11 mouse cellular contexts compared by ENCODE assay signal in genomic region chr15:96568271-96568982, GRCm38 (mm10).
DNase-seq lines count a peak whose midpoint lies in the region; ATAC-seq lines count a peak whose summit lies in the region.
"Had no signal": no experiment of that assay in that cellular context is flagged by ENCODE, and none has a peak within 500 bp of the region (broad histone marks: within the 10 kb centered on the region; RNA-seq: fewer than 3 reads in every experiment).

No protein-coding gene starts in this region.

- WGBS in large intestine, adult 2 months: 22% methylated on average over 13 of the region's 13 CpGs

- DNase-seq in adrenal gland, adult 2 months: peak; percentile 37
- no peak for DNase-seq in adrenal gland, adult 18-20 months (ENCODE audit: low spot score in 2 of 2)
- peak; percentile 33 to 47 for DNase-seq in urinary bladder, postnatal 36 days (ENCODE audit: low spot score in 2 of 2)
- DNase-seq in urinary bladder, postnatal 25 days (ENCODE audit: low spot score): no peak
- DNase-seq in large intestine, adult 2 months (ENCODE audit: low read depth, low spot score): peak; percentile 94
- peak; percentile 64 for DNase-seq in yolk sac, embryonic 10.5 days (ENCODE audit: low spot score)
- DNase-seq in right cerebral cortex, adult 18-20 months: no peak
- DNase-seq: cerebellum, adult 18-20 months; right cerebral cortex, postnatal 25 days had no signal

- ATAC-seq in activated CD4-positive, CD25-positive, alpha-beta regulatory T cell, adult 4 months: no peak
- ATAC-seq: forebrain, embryonic 14.5 days had no signal

Comparison
In these comparisons a context has a peak if more than half of its experiments do, and no peak if none do; other contexts are left out.
1. DNase-seq: peak in adrenal gland, adult 2 months (single experiment), urinary bladder, postnatal 36 days (2 of 2), large intestine, adult 2 months (single experiment) and yolk sac, embryonic 10.5 days (single experiment); none in adrenal gland, adult 18-20 months (0 of 2), urinary bladder, postnatal 25 days (single experiment) and right cerebral cortex, adult 18-20 months (single experiment).